Mouse (Mus musculus) heart, embryonic 15.5 days (tissue): Measurements from ENCODE around the gene Adar. TPM values are rescaled to one million over a fixed set of nuclear protein-coding genes. Genes with fewer than 3 reads are reported as not detected.
"Not testable (repeated sequence)": the region's sequence is repeated elsewhere in the genome, so short reads cannot be mapped to it uniquely, and the experiment has no call there.

Source experiments
- ATAC-seq: fragments of 200-750 bp; cut with Nextera tagmentation; replicated peaks from 2 replicates; pipeline ENCODE4 v1.8.0; 2017; ENCODE audit warnings: low read depth, moderate TSS enrichment; ENCODE audit not compliant: insufficient number of reproducible peaks, insufficient read depth, low FRiP score
- H3K27ac ChIP-seq: fragments of 300-500 bp; sonication (generic); 2 replicates; pipeline ENCODE4 v1.5.1; 2015; ENCODE audit warnings: mild to moderate bottlenecking, inconsistent platforms
- H3K27me3 ChIP-seq: fragments of 300-500 bp; sonication (generic); 2 replicates; pipeline ENCODE4 v1.6.1; 2015; ENCODE audit warnings: inconsistent platforms
- H3K36me3 ChIP-seq: fragments of 300-500 bp; sonication (generic); 2 replicates; pipeline ENCODE4 v1.6.1; 2015; ENCODE audit warnings: mild to moderate bottlenecking, inconsistent platforms
- H3K4me1 ChIP-seq: fragments of 300-500 bp; sonication (generic); replicated peaks from 2 replicates; pipeline ENCODE4 v1.6.1; 2015; ENCODE audit warnings: inconsistent platforms
- H3K4me2 ChIP-seq: fragments of 300-500 bp; sonication (generic); 2 replicates; pipeline ENCODE4 v1.6.1; 2015; ENCODE audit warnings: inconsistent platforms, mild to moderate bottlenecking, moderate library complexity
- H3K4me3 ChIP-seq: fragments of 300-500 bp; sonication (generic); 2 replicates; pipeline ENCODE4 v1.5.1; 2015; ENCODE audit warnings: mild to moderate bottlenecking, inconsistent platforms
- H3K9ac ChIP-seq: fragments of 300-500 bp; sonication (generic); 2 replicates; pipeline ENCODE4 v1.6.1; 2015; ENCODE audit warnings: mild to moderate bottlenecking, inconsistent platforms
- H3K9me3 ChIP-seq: fragments of 300-500 bp; sonication (generic); replicated peaks from 2 replicates; pipeline ENCODE4 v1.6.1; 2016; ENCODE audit warnings: inconsistent platforms
- WGBS: fragments of 180-500 bp; shearing (Covaris S2); methylation state at CpG from one replicate; pipeline ENCODE4 v1.1.7; 2015; ENCODE audit warnings: mixed read lengths; 5-methylcytosine and 5-hydroxymethylcytosine counted together
- polyA plus RNA-seq: library from polyadenylated mRNA; unstranded; fragments of >200 nt; fragmentation: Nextera tagmentation; extraction: Ambion mirVana; gene quantifications from 2 replicates; pipeline ENCODE4 v1.2.1, GENCODE M21; 2015

The Adar gene
- polyA plus RNA-seq, 1 experiment from 2014 or later, result 6.1 TPM

DNA sequence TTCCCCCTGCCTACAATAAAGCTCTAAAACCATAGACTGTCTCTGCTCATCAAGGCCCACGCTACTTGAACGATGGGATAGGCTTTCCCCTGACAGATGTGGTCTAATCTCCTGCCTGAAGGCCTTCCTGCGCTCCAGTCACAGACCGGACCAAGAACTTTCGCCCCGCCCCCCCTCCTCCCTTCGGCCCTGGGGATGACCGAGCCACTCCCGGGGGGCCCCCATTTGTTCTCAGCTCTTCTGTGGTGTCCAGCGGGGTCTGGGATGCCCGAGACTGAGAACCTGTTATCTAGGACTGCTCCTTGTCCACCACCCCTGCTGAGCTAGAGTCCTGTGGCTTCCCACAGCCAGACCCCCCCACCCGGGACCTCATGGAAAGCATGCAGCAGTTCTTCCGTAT lies 84.7 kb downstream of the Adar start:
- no peaks in the 10 kb centered on the region for H3K9me3 ChIP-seq
- 7% methylated on average over 13 of the region's 13 CpGs for whole genome bisulfite sequencing
- peak overlapping the region; percentile 57 for H3K4me2 ChIP-seq
- H3K4me3 ChIP-seq, result peak overlapping the region; percentile 31
- no peaks in the 10 kb centered on the region for H3K36me3 ChIP-seq
- H3K27me3 ChIP-seq, result no peaks in the 10 kb centered on the region
- no peak for ATAC-seq
- peaks cover 4% of the 10 kb centered on the region for H3K4me1 ChIP-seq
- no peak overlapping the region for H3K9ac ChIP-seq
- H3K27ac ChIP-seq, result no peak overlapping the region

GRCm38 (mm10) chr3:89800078-89800477 lies 85.3 kb downstream of the Adar start:
- 52% methylated on average over 3 of the region's 3 CpGs for WGBS
- ATAC-seq, H3K27me3 ChIP-seq, H3K4me1 ChIP-seq, H3K4me3 ChIP-seq, H3K9ac ChIP-seq, H3K36me3 ChIP-seq, H3K27ac ChIP-seq, H3K4me2 ChIP-seq, H3K9me3 ChIP-seq: not testable (repeated sequence)

DNA sequence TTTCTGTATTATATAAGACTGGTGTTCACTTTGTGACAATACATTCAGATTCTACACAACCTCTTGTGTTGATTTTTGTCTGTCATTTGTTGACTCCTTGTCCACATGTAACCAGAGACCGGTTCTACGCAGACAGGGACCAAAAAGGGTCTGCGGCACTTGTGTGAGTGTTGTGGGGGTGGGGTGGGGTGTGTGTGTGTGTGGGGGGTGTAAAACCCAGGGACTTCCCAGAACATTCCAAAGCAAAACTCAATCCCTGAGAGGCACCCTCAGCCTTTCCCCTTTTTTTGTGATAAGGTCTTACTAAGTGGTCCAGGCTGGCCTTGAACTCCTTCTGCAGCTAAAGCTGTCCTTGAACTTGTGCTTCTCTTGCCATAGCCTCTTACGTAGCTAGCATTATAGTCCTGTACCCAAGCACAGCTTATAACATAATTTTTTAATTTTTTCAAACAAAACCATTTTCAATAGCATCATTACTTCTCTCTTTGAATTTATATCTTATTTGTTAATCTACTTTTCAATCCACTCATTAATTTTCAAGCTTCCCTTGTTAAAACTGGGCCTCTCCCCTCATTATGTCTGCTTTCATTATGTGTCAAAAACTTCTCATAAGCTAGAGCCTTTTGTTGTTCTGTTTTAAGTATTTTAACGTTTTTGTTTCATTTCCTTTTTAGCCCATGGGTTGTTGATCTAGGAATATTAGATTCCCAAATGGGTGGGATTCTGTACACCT lies 86.1 kb downstream of the Adar start:
- Histone ChIP-seq H3K36me3 (no peaks in the 10 kb centered on the region), H3K27ac (no peak overlapping the region), H3K4me3 (no peak overlapping the region), H3K9ac (no peak overlapping the region), H3K4me1 (peaks cover 4% of the 10 kb centered on the region), H3K4me2 (no peak overlapping the region), H3K27me3 (no peaks in the 10 kb centered on the region), H3K9me3 (no peaks in the 10 kb centered on the region)
- WGBS, result 66% methylated on average over 5 of the region's 5 CpGs
- no peak for ATAC-seq

DNA sequence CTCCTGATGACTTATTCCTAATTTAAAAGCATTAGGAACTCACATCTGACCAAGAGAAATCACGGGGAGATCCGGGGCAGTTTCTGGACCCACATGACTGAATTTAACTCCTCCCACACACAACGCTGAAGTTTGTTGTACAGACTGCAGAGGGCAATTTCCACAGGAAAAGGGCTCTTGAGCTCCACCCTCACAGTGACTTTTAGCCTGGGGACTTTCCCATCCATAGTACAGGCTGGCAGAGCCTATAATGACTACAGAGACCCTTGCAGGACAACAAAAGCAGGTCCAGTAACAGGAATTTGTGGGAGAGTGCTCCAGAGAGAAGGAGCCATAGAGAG lies 86.7 kb downstream of the Adar start:
- no peak overlapping the region for H3K4me3 ChIP-seq
- H3K36me3 ChIP-seq, result no peaks in the 10 kb centered on the region
- H3K4me2 ChIP-seq, result no peak overlapping the region
- H3K9ac ChIP-seq, result no peak overlapping the region
- no peaks in the 10 kb centered on the region for H3K27me3 ChIP-seq
- WGBS, result 19% methylated on average over 3 of the region's 3 CpGs
- H3K4me1 ChIP-seq, result peaks cover 4% of the 10 kb centered on the region
- no peaks in the 10 kb centered on the region for H3K9me3 ChIP-seq
- H3K27ac ChIP-seq, result peak overlapping the region; percentile 22; the same call in 1 of the 2 replicates
- ATAC-seq, result no peak

DNA sequence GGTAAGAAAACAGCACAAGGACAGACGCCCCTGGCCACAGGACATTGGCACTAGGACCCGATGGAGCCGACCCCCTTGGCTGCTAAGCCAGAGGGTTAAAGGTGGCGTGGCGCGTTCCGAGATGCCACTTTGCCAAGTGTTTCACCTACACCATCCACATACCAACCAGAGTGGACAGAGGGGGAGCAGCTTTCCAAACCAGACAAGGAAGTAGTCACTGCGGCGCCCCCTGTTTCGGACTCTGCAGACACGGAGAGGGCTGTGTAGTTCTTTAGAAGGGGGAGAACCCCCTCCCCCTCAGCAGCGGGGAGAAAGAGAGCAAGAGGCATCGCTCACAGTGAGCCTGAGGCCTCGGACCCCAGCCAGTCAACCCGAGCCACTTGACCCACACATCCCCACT lies 88.1 kb downstream of the Adar start:
- H3K9ac ChIP-seq, result no peak overlapping the region
- H3K4me3 ChIP-seq, result no peak overlapping the region
- no peak overlapping the region for H3K27ac ChIP-seq
- no peaks in the 10 kb centered on the region for H3K36me3 ChIP-seq
- H3K4me2 ChIP-seq, result no peak overlapping the region
- H3K27me3 ChIP-seq, result no peaks in the 10 kb centered on the region
- peaks cover 4% of the 10 kb centered on the region for H3K4me1 ChIP-seq
- no peaks in the 10 kb centered on the region for H3K9me3 ChIP-seq
- WGBS, result 73% methylated on average over 15 of the region's 15 CpGs
- ATAC-seq, result no peak

Other genes starting within 250 kb of the Adar start
- 2.6 and 4.7 TPM in 2 replicates for gene Kcnn3, start 194.9 kb upstream of the Adar start, polyA plus RNA-seq
- 0.18 and 0.47 TPM in 2 replicates for gene Chrnb2, start 49.6 kb downstream of the Adar start, polyA plus RNA-seq
- 6.8 and 8.4 TPM in 2 replicates for gene Ube2q1, start 58.6 kb downstream of the Adar start, polyA plus RNA-seq
- gene She, start 116.3 kb downstream of the Adar start, polyA plus RNA-seq, result 6.0 and 6.4 TPM in 2 replicates
- gene Il6ra, start 198.2 kb downstream of the Adar start, polyA plus RNA-seq, result 1.1 and 1.7 TPM in 2 replicates
- 9.9 and 14.2 TPM in 2 replicates for gene Atp8b2, start 248.5 kb downstream of the Adar start, polyA plus RNA-seq